29 mouse cellular contexts compared by ENCODE assay signal in the genomic region with DNA sequence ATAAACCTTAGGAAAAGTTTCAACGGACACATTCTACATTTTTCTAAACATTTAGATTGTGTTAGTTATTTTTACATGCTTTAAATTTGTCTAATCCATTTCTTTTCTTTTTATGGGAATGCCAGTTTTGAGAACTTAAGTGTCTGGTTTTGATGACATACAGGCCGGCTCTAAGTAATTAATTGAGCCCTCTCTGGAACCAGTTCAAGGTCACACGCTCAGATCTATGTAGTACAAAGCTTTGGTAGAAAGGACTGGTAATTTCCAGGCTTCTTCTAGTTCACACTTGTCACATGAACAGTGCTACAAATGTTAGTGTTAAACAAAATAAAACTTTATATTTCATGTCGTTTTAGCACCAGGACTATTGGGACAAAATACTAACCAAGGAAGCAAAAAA. TPM values are rescaled to one million over a fixed set of nuclear protein-coding genes. Genes with fewer than 3 reads are reported as not detected.
A peak's percentile ranks its signal among the peaks of the same experiment; 100 is the strongest.
DNase-seq lines count a peak whose midpoint lies in the region; ATAC-seq and TF ChIP-seq lines count a peak whose summit lies in the region.
"Had no signal": no experiment of that assay in that cellular context is flagged by ENCODE, and none has a peak within 500 bp of the region (broad histone marks: within the 10 kb centered on the region; RNA-seq: fewer than 3 reads in every experiment).

No protein-coding gene starts in this region.

- no peak overlapping the region for H3K4me3 ChIP-seq in kidney, postnatal 0 days (replicated peaks; ENCODE audit: low read depth, low read length)
- H3K4me3 ChIP-seq in lung, postnatal 0 days (ENCODE audit: low read depth, low read length), result no peak overlapping the region
- H3K4me3 ChIP-seq in stomach, embryonic 15.5 days (replicated peaks), result no peak overlapping the region
- H3K4me3 ChIP-seq: forebrain, embryonic 10.5 days; gastrocnemius, adult 2 months; heart, embryonic 13.5 days had no signal

- no peaks in the 10 kb centered on the region for H3K4me1 ChIP-seq in kidney, postnatal 0 days (replicated peaks; ENCODE audit: insufficient read depth, low read length)
- no peaks in the 10 kb centered on the region; the same call in 1 of the 2 replicates for H3K4me1 ChIP-seq in lung, postnatal 0 days (ENCODE audit: insufficient read depth, low read depth, low read length)
- peaks cover 16% of the 10 kb centered on the region; the same call in 1 of the 2 replicates for H3K4me1 ChIP-seq in stomach, embryonic 15.5 days

- no peaks in the 10 kb centered on the region for H3K36me3 ChIP-seq in kidney, postnatal 0 days (ENCODE audit: insufficient read depth, low read length)
- H3K36me3 ChIP-seq in lung, postnatal 0 days (ENCODE audit: insufficient read depth, low read length), result no peaks in the 10 kb centered on the region
- H3K36me3 ChIP-seq in stomach, embryonic 15.5 days, result no peaks in the 10 kb centered on the region
- H3K36me3 ChIP-seq: heart, embryonic 13.5 days had no signal

- H3K27ac ChIP-seq in kidney, postnatal 0 days, result no peak overlapping the region
- peak overlapping the region; percentile 54; the same call in 1 of the 2 replicates for H3K27ac ChIP-seq in lung, postnatal 0 days (ENCODE audit: low read length)
- peak overlapping the region; percentile 31; the same call in 1 of the 2 replicates for H3K27ac ChIP-seq in stomach, embryonic 15.5 days
- H3K27ac ChIP-seq: forebrain, embryonic 10.5 days; gastrocnemius, adult 2 months; heart, embryonic 13.5 days; hindbrain, embryonic 14.5 days; hindbrain, postnatal 0 days had no signal

- no peak overlapping the region for H3K9ac ChIP-seq in kidney, postnatal 0 days (ENCODE audit: low read depth, low read length)
- no peak overlapping the region for H3K9ac ChIP-seq in lung, postnatal 0 days (replicated peaks; ENCODE audit: low read depth)
- H3K9ac ChIP-seq in stomach, embryonic 15.5 days, result no peak overlapping the region
- H3K9ac ChIP-seq: forebrain, postnatal 0 days; heart, embryonic 13.5 days; hindbrain, embryonic 14.5 days had no signal

- H3K4me2 ChIP-seq in kidney, postnatal 0 days (ENCODE audit: low read length), result no peak overlapping the region
- no peak overlapping the region for H3K4me2 ChIP-seq in lung, postnatal 0 days (replicated peaks; ENCODE audit: low read depth, low read length)
- H3K4me2 ChIP-seq in stomach, embryonic 15.5 days, result no peak overlapping the region
- H3K4me2 ChIP-seq: heart, embryonic 13.5 days; hindbrain, embryonic 14.5 days had no signal

- 52% methylated on average over 4 of the region's 4 CpGs for WGBS in kidney, postnatal 0 days
- WGBS in lung, postnatal 0 days, result 40% methylated on average over 4 of the region's 4 CpGs
- 38% methylated on average over 4 of the region's 4 CpGs for WGBS in stomach, embryonic 15.5 days

- no peak for TF ChIP-seq EP300 in lung, postnatal 0 days (IDR thresholded peaks at IDR 0.05)

- peak; percentile 30 for DNase-seq in adrenal gland, postnatal 10 days
- no peak for DNase-seq in adrenal gland, postnatal 25 days
- peak; percentile 56 for DNase-seq in kidney, postnatal 0 days (ENCODE audit: low spot score)
- DNase-seq in kidney, postnatal 36 days, result no peak
- DNase-seq in lung, postnatal 0 days (ENCODE audit: low spot score), result peak; percentile 43
- DNase-seq in lung, postnatal 25 days (ENCODE audit: low spot score), result no peak
- DNase-seq: B cell, adult 2 months; cerebellum, adult 18-20 months; cerebellum, adult 9-10 months; cerebellum, postnatal 14 days; forebrain, postnatal 0 days; gastrocnemius, adult 2 months; gastrocnemius, postnatal 14 days; heart, adult 18-20 months; heart, postnatal 14 days; heart, postnatal 4 days had no signal

- no peaks in the 10 kb centered on the region for H3K9me3 ChIP-seq in kidney, postnatal 0 days (replicated peaks; ENCODE audit: low read length)
- H3K9me3 ChIP-seq in lung, postnatal 0 days (ENCODE audit: low read length), result no peaks in the 10 kb centered on the region
- no peaks in the 10 kb centered on the region for H3K9me3 ChIP-seq in stomach, embryonic 15.5 days
- H3K9me3 ChIP-seq: forebrain, embryonic 10.5 days; G1E; heart, embryonic 13.5 days had no signal

- no peaks in the 10 kb centered on the region for H3K27me3 ChIP-seq in kidney, postnatal 0 days (ENCODE audit: insufficient read depth, low read length)
- H3K27me3 ChIP-seq in lung, postnatal 0 days (replicated peaks; ENCODE audit: insufficient read depth, low read length), result no peaks in the 10 kb centered on the region
- H3K27me3 ChIP-seq in stomach, embryonic 15.5 days (replicated peaks), result no peaks in the 10 kb centered on the region
- H3K27me3 ChIP-seq: CH12.LX; heart, embryonic 13.5 days had no signal

- no peak for ATAC-seq in kidney, postnatal 0 days (replicated peaks; ENCODE audit: low FRiP score, low read depth)
- peak; percentile 34; the same call in 1 of the 2 replicates for ATAC-seq in lung, postnatal 0 days
- no peak for ATAC-seq in stomach, embryonic 15.5 days (ENCODE audit: insufficient read depth, low FRiP score, low read depth)
- ATAC-seq: forebrain, embryonic 14.5 days; forebrain, postnatal 0 days; inflammation-experienced regulatory T-cells, adult 6 months; Patski had no signal

- no peak for TF ChIP-seq CTCF in kidney, postnatal 0 days (IDR thresholded peaks at IDR 0.05; ENCODE audit: low read depth)
- TF ChIP-seq CTCF in lung, postnatal 0 days (IDR thresholded peaks at IDR 0.05), result no peak

RNA-seq across cellular contexts. Expression of a gene that starts 6.7 kb away (rescaled TPM):
- 100 to 1,000 TPM; 111 to 113 TPM for total RNA-seq in adrenal gland, postnatal 10 days (2021)
- 77.9 and 79.7 TPM in 2 replicates for total RNA-seq in adrenal gland, postnatal 25 days (2021)
- polyA plus RNA-seq in kidney, postnatal 0 days (2015; fragmentation: Nextera tagmentation; extraction: Ambion mirVana), result 148 and 151 TPM in 2 replicates
- polyA plus RNA-seq in lung, postnatal 0 days (2015; fragmentation: Nextera tagmentation; extraction: Ambion mirVana), result 164 and 206 TPM in 2 replicates
- polyA plus RNA-seq in stomach, embryonic 15.5 days (2015; fragmentation: Nextera tagmentation; extraction: Ambion mirVana), result 241 and 244 TPM in 2 replicates

RNA-seq across cellular contexts. Expression of a gene that starts 25.6 kb away (rescaled TPM):
- 1 to 10 TPM in 1 of 2 experiments, under 1 TPM in 1; 0.63 to 1.3 TPM for total RNA-seq in adrenal gland, postnatal 10 days (2021)
- 1.3 and 1.5 TPM in 2 replicates for total RNA-seq in adrenal gland, postnatal 25 days (2021)
- 0.23 and 0.25 TPM in 2 replicates for polyA plus RNA-seq in kidney, postnatal 0 days (2015; fragmentation: Nextera tagmentation; extraction: Ambion mirVana)
- polyA plus RNA-seq in lung, postnatal 0 days (2015; fragmentation: Nextera tagmentation; extraction: Ambion mirVana), result 1.8 and 2.0 TPM in 2 replicates
- 0.46 and 0.77 TPM in 2 replicates for polyA plus RNA-seq in stomach, embryonic 15.5 days (2015; fragmentation: Nextera tagmentation; extraction: Ambion mirVana)
- total RNA-seq: heart, postnatal 4 days had no signal
- polyA plus RNA-seq: heart, embryonic 13.5 days; inflammation-experienced regulatory T-cells, adult 6 months had no signal

RNA-seq across cellular contexts. Expression of a gene that starts 33.3 kb away (rescaled TPM):
- 1 to 10 TPM; 3.0 to 3.4 TPM for total RNA-seq in adrenal gland, postnatal 10 days (2021)
- total RNA-seq in adrenal gland, postnatal 25 days (2021), result 0.33 and 0.52 TPM in 2 replicates
- polyA plus RNA-seq in kidney, postnatal 0 days (2015; fragmentation: Nextera tagmentation; extraction: Ambion mirVana), result 0.79 and 0.97 TPM in 2 replicates
- polyA plus RNA-seq in lung, postnatal 0 days (2015; fragmentation: Nextera tagmentation; extraction: Ambion mirVana), result 14.8 and 16.2 TPM in 2 replicates
- 0.45 and 0.48 TPM in 2 replicates for polyA plus RNA-seq in stomach, embryonic 15.5 days (2015; fragmentation: Nextera tagmentation; extraction: Ambion mirVana)
- polyA plus RNA-seq: G1E; inflammation-experienced regulatory T-cells, adult 6 months; Patski had no signal

RNA-seq across cellular contexts. Expression of a gene that starts 51.3 kb away (rescaled TPM):
- 10 to 100 TPM; 16.2 to 27.8 TPM for total RNA-seq in adrenal gland, postnatal 10 days (2021)
- 0.36 and 2.7 TPM in 2 replicates for total RNA-seq in adrenal gland, postnatal 25 days (2021)
- not detected in 2 replicates for polyA plus RNA-seq in kidney, postnatal 0 days (2015; fragmentation: Nextera tagmentation; extraction: Ambion mirVana)
- polyA plus RNA-seq in lung, postnatal 0 days (2015; fragmentation: Nextera tagmentation; extraction: Ambion mirVana), result 0.10 and 0.18 TPM in 2 replicates
- 0.15 and 0.35 TPM in 2 replicates for polyA plus RNA-seq in stomach, embryonic 15.5 days (2015; fragmentation: Nextera tagmentation; extraction: Ambion mirVana)
- total RNA-seq: CH12.LX; forebrain, postnatal 0 days; G1E; gastrocnemius, adult 2 months; gastrocnemius, postnatal 14 days; heart, adult 18-20 months; heart, postnatal 4 days; hindbrain, postnatal 0 days had no signal
- polyA plus RNA-seq: embryonic facial prominence, embryonic 11.5 days; forebrain, embryonic 10.5 days; forebrain, embryonic 14.5 days; forebrain, postnatal 0 days; frontal cortex, adult 2 months; G1E; heart, embryonic 13.5 days; hindbrain, embryonic 11.5 days; hindbrain, embryonic 14.5 days; hindbrain, postnatal 0 days; inflammation-experienced regulatory T-cells, adult 6 months; Patski had no signal

Comparison
In these comparisons a context has a peak if more than half of its experiments do, and no peak if none do; other contexts are left out.
1. DNase-seq: peak in adrenal gland, postnatal 10 days (single experiment), kidney, postnatal 0 days (single experiment) and lung, postnatal 0 days (single experiment); none in adrenal gland, postnatal 25 days (single experiment), kidney, postnatal 36 days (0 of 2) and lung, postnatal 25 days (single experiment).